Mouse (Mus musculus) spleen, adult 2 months (tissue): ENCODE measurements around the gene Gpsm2.

Experiments used
- CTCF ChIP-seq: fragments of 200-500 bp; IDR thresholded peaks from 2 replicates; pipeline ENCODE4 v1.5.1; 2011; ENCODE audit warnings: mild to moderate bottlenecking, inconsistent platforms; ENCODE audit not compliant: insufficient read depth, insufficient read length, insufficient replicate concordance; ENCODE audit errors: extremely low read depth
- POLR2A ChIP-seq: fragments of 200-500 bp; IDR thresholded peaks from 2 replicates; pipeline ENCODE4 v1.6.1; 2011; ENCODE audit warnings: low read depth, low read length, inconsistent platforms

DNA sequence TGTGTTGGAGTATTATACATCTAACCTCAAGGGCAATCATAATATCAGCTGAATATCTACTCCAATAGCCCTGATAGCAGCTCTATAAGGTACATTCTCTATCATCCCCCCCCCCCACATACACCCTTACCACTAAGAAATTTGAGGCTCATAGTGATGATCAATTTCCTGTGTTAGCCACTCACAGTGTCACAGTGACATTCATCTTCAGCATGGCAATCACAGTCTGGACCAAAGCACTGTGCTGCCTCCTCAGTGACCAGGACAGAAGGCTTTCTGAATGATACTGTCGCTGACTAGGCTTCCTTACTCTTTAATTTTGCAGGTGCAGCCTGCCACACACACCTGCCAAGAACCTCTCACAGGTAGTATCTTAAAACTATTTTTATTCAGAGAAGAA is 34.0 kb upstream of the Gpsm2 start:
- TF ChIP-seq CTCF (no peak), POLR2A (no peak)
